In the genomic region with DNA sequence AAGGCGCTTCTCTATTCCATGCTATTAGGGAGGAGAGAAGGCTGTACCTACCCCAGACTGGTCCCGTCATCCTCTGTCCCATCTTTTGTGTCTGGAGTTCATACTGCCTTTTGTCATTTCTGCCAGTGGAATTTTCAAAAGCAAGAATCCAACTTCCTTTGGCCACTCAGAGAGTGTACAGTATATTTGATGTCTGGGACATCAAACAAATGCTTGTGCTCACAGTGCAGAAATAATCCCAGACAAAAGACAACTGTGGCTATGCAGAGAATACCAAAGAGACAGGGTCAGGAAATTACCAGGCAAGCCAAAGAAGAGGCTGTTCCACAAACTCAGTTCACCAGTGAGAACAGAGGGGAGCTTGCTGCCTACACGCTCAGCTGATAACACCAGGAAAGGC, we compare ENCODE assay signal across 10 mouse cellular contexts.
DNase-seq lines count a peak whose midpoint lies in the region; ATAC-seq and TF ChIP-seq lines count a peak whose summit lies in the region.
"Had no signal": no experiment of that assay in that cellular context is flagged by ENCODE, and none has a peak within 500 bp of the region (broad histone marks: within the 10 kb centered on the region; RNA-seq: fewer than 3 reads in every experiment).

No protein-coding gene starts in this region.

- H3K4me2 ChIP-seq in lung, embryonic 14.5 days = peak overlapping the region; percentile 52
- peak overlapping the region; percentile 55 for H3K4me2 ChIP-seq in forebrain, embryonic 13.5 days
- H3K4me2 ChIP-seq in limb, embryonic 12.5 days = peak overlapping the region; percentile 54
- H3K4me2 ChIP-seq in neural tube, embryonic 14.5 days (ENCODE audit: low read depth, low read length) = peak overlapping the region; percentile 47; the same call in 1 of the 2 replicates
- no peak overlapping the region for H3K4me2 ChIP-seq in liver, embryonic 11.5 days

- no peak overlapping the region for H3K27ac ChIP-seq in lung, embryonic 14.5 days (ENCODE audit: low read depth)
- H3K27ac ChIP-seq in forebrain, embryonic 13.5 days = peak overlapping the region; percentile 60
- H3K27ac ChIP-seq in limb, embryonic 12.5 days = peak overlapping the region; percentile 78
- H3K27ac ChIP-seq in neural tube, embryonic 14.5 days (ENCODE audit: low read depth, low read length) = peak overlapping the region; percentile 78
- H3K27ac ChIP-seq in liver, embryonic 11.5 days (ENCODE audit: low read depth, low read length) = no peak overlapping the region

- 0 out of 2 replicates have a peak, but pooled peaks cover 7% of the 10 kb centered on the region for H3K4me1 ChIP-seq in lung, embryonic 14.5 days (ENCODE audit: insufficient read depth)
- peaks cover 46% of the 10 kb centered on the region for H3K4me1 ChIP-seq in forebrain, embryonic 13.5 days
- H3K4me1 ChIP-seq in limb, embryonic 12.5 days (replicated peaks) = peaks cover 27% of the 10 kb centered on the region
- H3K4me1 ChIP-seq in neural tube, embryonic 14.5 days (ENCODE audit: control insufficient read depth, insufficient read depth, low read length) = peaks cover 24% of the 10 kb centered on the region
- H3K4me1 ChIP-seq in liver, embryonic 11.5 days (replicated peaks; ENCODE audit: control insufficient read depth, insufficient read depth, low read length) = no peaks in the 10 kb centered on the region

- H3K27me3 ChIP-seq in lung, embryonic 14.5 days (ENCODE audit: insufficient read depth, low read length) = no peaks in the 10 kb centered on the region
- H3K27me3 ChIP-seq in forebrain, embryonic 13.5 days = peaks cover 16% of the 10 kb centered on the region
- H3K27me3 ChIP-seq in limb, embryonic 12.5 days = peaks cover 40% of the 10 kb centered on the region
- H3K27me3 ChIP-seq in neural tube, embryonic 14.5 days (ENCODE audit: control insufficient read depth, insufficient read depth, low read length) = peaks cover 2% of the 10 kb centered on the region; the same call in 1 of the 2 replicates
- peaks cover 25% of the 10 kb centered on the region for H3K27me3 ChIP-seq in liver, embryonic 11.5 days (replicated peaks; ENCODE audit: control insufficient read depth, insufficient read depth, low read length)

- H3K36me3 ChIP-seq in lung, embryonic 14.5 days (ENCODE audit: insufficient read depth) = no peaks in the 10 kb centered on the region
- H3K36me3 ChIP-seq in forebrain, embryonic 13.5 days (ENCODE audit: poor library complexity, severe bottlenecking) = no peaks in the 10 kb centered on the region
- no peaks in the 10 kb centered on the region for H3K36me3 ChIP-seq in limb, embryonic 12.5 days
- no peaks in the 10 kb centered on the region for H3K36me3 ChIP-seq in neural tube, embryonic 14.5 days (ENCODE audit: control insufficient read depth, insufficient read depth, low read length)
- H3K36me3 ChIP-seq in liver, embryonic 11.5 days (ENCODE audit: control insufficient read depth, insufficient read depth, low read length) = no peaks in the 10 kb centered on the region

- DNase-seq in lung, embryonic 14.5 days = no peak
- DNase-seq in lung, postnatal 4 days = no peak
- DNase-seq in liver, embryonic 11.5 days (ENCODE audit: low spot score) = no peak
- DNase-seq in lung, adult 18-20 months = no peak
- DNase-seq: cerebellum, adult 2 months; lung, adult 2 months had no signal

- H3K4me3 ChIP-seq in lung, embryonic 14.5 days (ENCODE audit: low read depth, low read length) = no peak overlapping the region
- 0 out of 2 replicates have a peak overlapping the region, but pooled peaks have one; percentile 29 for H3K4me3 ChIP-seq in forebrain, embryonic 13.5 days
- no peak overlapping the region for H3K4me3 ChIP-seq in limb, embryonic 12.5 days (replicated peaks)
- no peak overlapping the region for H3K4me3 ChIP-seq in neural tube, embryonic 14.5 days (ENCODE audit: low read depth, low read length)
- no peak overlapping the region for H3K4me3 ChIP-seq in liver, embryonic 11.5 days (ENCODE audit: low read depth, low read length)
- H3K4me3 ChIP-seq: erythroblast, embryonic 14.5 days had no signal

- peak; percentile 21; the same call in 1 of the 2 replicates for ATAC-seq in lung, embryonic 14.5 days (ENCODE audit: insufficient read depth)
- peak; percentile 32 for ATAC-seq in forebrain, embryonic 13.5 days
- ATAC-seq in limb, embryonic 12.5 days (ENCODE audit: insufficient number of reproducible peaks, insufficient read depth, low FRiP score, low TSS enrichment, low read depth) = no peak
- ATAC-seq in neural tube, embryonic 14.5 days (ENCODE audit: low read depth) = 0 out of 2 replicates have a peak, but pooled peaks have one; percentile 1
- ATAC-seq in liver, embryonic 11.5 days (replicated peaks; ENCODE audit: low FRiP score) = no peak

- WGBS in lung, embryonic 14.5 days = 50% methylated on average over 3 of the region's 3 CpGs
- 11% methylated on average over 3 of the region's 3 CpGs for WGBS in forebrain, embryonic 13.5 days
- 54% methylated on average over 3 of the region's 3 CpGs for WGBS in limb, embryonic 12.5 days
- 25% methylated on average over 3 of the region's 3 CpGs for WGBS in neural tube, embryonic 14.5 days
- 43% methylated on average over 3 of the region's 3 CpGs for WGBS in liver, embryonic 11.5 days

- no peak for TF ChIP-seq CTCF in lung, embryonic 14.5 days (IDR thresholded peaks at IDR 0.05; ENCODE audit: low read depth)

- H3K9me3 ChIP-seq in lung, embryonic 14.5 days (ENCODE audit: low read depth, low read length) = no peaks in the 10 kb centered on the region
- H3K9me3 ChIP-seq in forebrain, embryonic 13.5 days (replicated peaks) = no peaks in the 10 kb centered on the region
- no peaks in the 10 kb centered on the region for H3K9me3 ChIP-seq in limb, embryonic 12.5 days
- H3K9me3 ChIP-seq in neural tube, embryonic 14.5 days (ENCODE audit: control insufficient read depth, low read length) = no peaks in the 10 kb centered on the region
- no peaks in the 10 kb centered on the region for H3K9me3 ChIP-seq in liver, embryonic 11.5 days (ENCODE audit: control insufficient read depth, low read length)

- H3K9ac ChIP-seq in lung, embryonic 14.5 days = no peak overlapping the region
- H3K9ac ChIP-seq in forebrain, embryonic 13.5 days = no peak overlapping the region
- no peak overlapping the region for H3K9ac ChIP-seq in limb, embryonic 12.5 days (replicated peaks)
- no peak overlapping the region for H3K9ac ChIP-seq in neural tube, embryonic 14.5 days (replicated peaks; ENCODE audit: low read depth, low read length)
- no peak overlapping the region for H3K9ac ChIP-seq in liver, embryonic 11.5 days (ENCODE audit: low read depth, low read length)

Comparison
In these comparisons a context has a peak if more than half of its experiments do, and no peak if none do; other contexts are left out.
1. ATAC-seq: peak in lung, embryonic 14.5 days (single experiment), forebrain, embryonic 13.5 days (single experiment) and neural tube, embryonic 14.5 days (single experiment); none in limb, embryonic 12.5 days (single experiment) and liver, embryonic 11.5 days (single experiment).
2. H3K27ac ChIP-seq: peak in forebrain, embryonic 13.5 days (single experiment), limb, embryonic 12.5 days (single experiment) and neural tube, embryonic 14.5 days (single experiment); none in lung, embryonic 14.5 days (single experiment) and liver, embryonic 11.5 days (single experiment).